Mouse (Mus musculus): ENCODE measurements around the gene C1qb. TPM values are rescaled to one million over a fixed set of nuclear protein-coding genes. Genes with fewer than 3 reads are reported as not detected.

C1qb gene
- polyA plus RNA-seq, 1 experiment from 2014 or later = 69.0 TPM

GRCm38 (mm10) chr4:136836387-136836931 lies 49.5 kb downstream of the C1qb start:
- Histone ChIP-seq H3K9me3 (replicated peaks; ENCODE audit: low read length) (no peaks in the 10 kb centered on the region), H3K4me3 (replicated peaks; ENCODE audit: low read depth, low read length) (peak overlapping the region; percentile 74), H3K27ac (0 out of 2 replicates have a peak overlapping the region, but pooled peaks have one; percentile 84), H3K4me2 (ENCODE audit: low read length) (peak overlapping the region; percentile 81), H3K27me3 (ENCODE audit: insufficient read depth, low read length) (0 out of 2 replicates have a peak, but pooled peaks cover 5% of the 10 kb centered on the region), H3K4me1 (replicated peaks; ENCODE audit: insufficient read depth, low read length) (peaks cover 11% of the 10 kb centered on the region; the same call in 1 of the 2 replicates), H3K9ac (ENCODE audit: low read depth, low read length) (peak overlapping the region; percentile 83), H3K36me3 (ENCODE audit: insufficient read depth, low read length) (no peaks in the 10 kb centered on the region)
- ATAC-seq (replicated peaks; ENCODE audit: low FRiP score, low read depth) = peak; percentile 41
- whole genome bisulfite sequencing = 2% methylated on average over 23 of the region's 27 CpGs
- DNase-seq (ENCODE audit: low spot score) = no peak
- no peak; the same call in 1 of the 2 replicates for TF ChIP-seq CTCF (IDR thresholded peaks at IDR 0.05; ENCODE audit: low read depth)

DNA sequence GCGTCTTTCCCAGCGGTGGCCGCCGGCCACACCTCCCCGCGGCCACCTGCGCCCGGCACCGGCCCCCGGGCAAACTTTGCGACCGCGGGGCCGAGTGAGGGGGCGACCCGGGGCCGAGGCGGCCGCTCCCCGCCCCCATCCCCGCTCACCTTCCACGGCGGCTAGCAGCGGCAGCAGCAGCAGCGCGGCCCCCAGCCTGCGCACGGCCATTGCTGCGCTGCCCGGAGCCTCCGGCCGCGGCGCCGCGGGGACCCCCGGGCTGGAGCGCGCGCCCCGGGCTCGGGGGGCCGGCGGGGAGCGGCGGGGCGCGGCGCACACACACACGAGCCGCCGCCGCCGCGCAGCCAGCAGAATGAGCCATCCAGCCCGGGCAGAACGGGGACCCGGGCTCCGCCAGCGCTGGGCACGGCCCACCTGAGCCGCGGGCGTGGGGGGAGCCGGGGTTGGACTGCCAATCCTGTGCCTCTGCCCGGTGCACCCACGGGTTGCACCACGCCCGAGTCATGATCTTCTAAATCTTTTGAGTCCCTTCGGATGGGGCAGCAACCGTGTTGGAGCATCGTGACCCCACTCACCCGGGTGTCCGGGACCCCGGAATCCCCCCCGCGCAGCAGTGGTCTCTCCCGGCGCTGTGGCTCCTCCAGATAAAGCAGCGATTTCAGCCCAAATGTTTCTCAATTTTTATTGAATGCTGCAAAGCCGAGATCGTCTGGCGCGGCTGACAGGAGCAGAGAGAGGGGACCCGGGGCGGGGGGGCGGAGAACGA lies 50.2 kb downstream of the C1qb start, which contains the start of gene Ephb2:
Ephb2 (minus strand) TSS at position 368 of the 766 bp plus-strand sequence.
- Histone ChIP-seq H3K27ac (peak within 1 kb of the TSS; percentile 84), H3K9ac (ENCODE audit: low read depth, low read length) (peak within 1 kb of the TSS; percentile 83), H3K4me2 (ENCODE audit: low read length) (peak within 1 kb of the TSS; percentile 81), H3K4me1 (replicated peaks; ENCODE audit: insufficient read depth, low read length) (peaks cover 11% of the 10 kb centered on the region; the same call in 1 of the 2 replicates), H3K36me3 (ENCODE audit: insufficient read depth, low read length) (no peaks in the 10 kb centered on the region), H3K9me3 (replicated peaks; ENCODE audit: low read length) (no peaks in the 10 kb centered on the region), H3K4me3 (replicated peaks; ENCODE audit: low read depth, low read length) (peak within 1 kb of the TSS; percentile 74), H3K27me3 (ENCODE audit: insufficient read depth, low read length) (0 out of 2 replicates have a peak, but pooled peaks cover 5% of the 10 kb centered on the region)
- no peak for TF ChIP-seq CTCF (IDR thresholded peaks at IDR 0.05; ENCODE audit: low read depth)
- DNase-seq (ENCODE audit: low spot score) = peak; percentile 78
- peak; percentile 68 for ATAC-seq (replicated peaks; ENCODE audit: low FRiP score, low read depth)
- under 1% methylated on average over 78 of the region's 88 CpGs for WGBS

- no peak overlapping the region for H3K27ac ChIP-seq
- peak overlapping the region; percentile 81 for H3K4me2 ChIP-seq (ENCODE audit: low read length)
- peak overlapping the region; percentile 83 for H3K9ac ChIP-seq (ENCODE audit: low read depth, low read length)
- TF ChIP-seq CTCF (IDR thresholded peaks at IDR 0.05; ENCODE audit: low read depth) = no peak
- ATAC-seq (replicated peaks; ENCODE audit: low FRiP score, low read depth) (no peak; the same call in 1 of the 2 replicates), DNase-seq (ENCODE audit: low spot score) (no peak)
- under 1% methylated on average over 55 of the region's 76 CpGs for WGBS
- H3K27me3 ChIP-seq (ENCODE audit: insufficient read depth, low read length) = 0 out of 2 replicates have a peak, but pooled peaks cover 5% of the 10 kb centered on the region
- H3K4me1 ChIP-seq (replicated peaks; ENCODE audit: insufficient read depth, low read length) = peaks cover 14% of the 10 kb centered on the region
- H3K4me3 ChIP-seq (replicated peaks; ENCODE audit: low read depth, low read length) = peak overlapping the region; percentile 74
- H3K36me3 ChIP-seq (ENCODE audit: insufficient read depth, low read length) = no peaks in the 10 kb centered on the region
- no peaks in the 10 kb centered on the region for H3K9me3 ChIP-seq (replicated peaks; ENCODE audit: low read length)
Observed at GRCm38 (mm10) chr4:136834815-136835620, 51.0 kb downstream of the C1qb start.

GRCm38 (mm10) chr4:136834439-136834814 lies 51.6 kb downstream of the C1qb start:
- peaks cover 20% of the 10 kb centered on the region for H3K4me1 ChIP-seq (replicated peaks; ENCODE audit: insufficient read depth, low read length)
- peak overlapping the region; percentile 74 for H3K4me3 ChIP-seq (replicated peaks; ENCODE audit: low read depth, low read length)
- 18% methylated on average over 12 of the region's 12 CpGs for WGBS
- ATAC-seq (replicated peaks; ENCODE audit: low FRiP score, low read depth) (no peak), DNase-seq (ENCODE audit: low spot score) (no peak)
- H3K9ac ChIP-seq (ENCODE audit: low read depth, low read length) = peak overlapping the region; percentile 83; the same call in 1 of the 2 replicates
- peak overlapping the region; percentile 81 for H3K4me2 ChIP-seq (ENCODE audit: low read length)
- no peak for TF ChIP-seq CTCF (IDR thresholded peaks at IDR 0.05; ENCODE audit: low read depth)
- H3K36me3 ChIP-seq (ENCODE audit: insufficient read depth, low read length) = no peaks in the 10 kb centered on the region
- 0 out of 2 replicates have a peak, but pooled peaks cover 5% of the 10 kb centered on the region for H3K27me3 ChIP-seq (ENCODE audit: insufficient read depth, low read length)
- no peaks in the 10 kb centered on the region for H3K9me3 ChIP-seq (replicated peaks; ENCODE audit: low read length)
- no peak overlapping the region for H3K27ac ChIP-seq

DNA sequence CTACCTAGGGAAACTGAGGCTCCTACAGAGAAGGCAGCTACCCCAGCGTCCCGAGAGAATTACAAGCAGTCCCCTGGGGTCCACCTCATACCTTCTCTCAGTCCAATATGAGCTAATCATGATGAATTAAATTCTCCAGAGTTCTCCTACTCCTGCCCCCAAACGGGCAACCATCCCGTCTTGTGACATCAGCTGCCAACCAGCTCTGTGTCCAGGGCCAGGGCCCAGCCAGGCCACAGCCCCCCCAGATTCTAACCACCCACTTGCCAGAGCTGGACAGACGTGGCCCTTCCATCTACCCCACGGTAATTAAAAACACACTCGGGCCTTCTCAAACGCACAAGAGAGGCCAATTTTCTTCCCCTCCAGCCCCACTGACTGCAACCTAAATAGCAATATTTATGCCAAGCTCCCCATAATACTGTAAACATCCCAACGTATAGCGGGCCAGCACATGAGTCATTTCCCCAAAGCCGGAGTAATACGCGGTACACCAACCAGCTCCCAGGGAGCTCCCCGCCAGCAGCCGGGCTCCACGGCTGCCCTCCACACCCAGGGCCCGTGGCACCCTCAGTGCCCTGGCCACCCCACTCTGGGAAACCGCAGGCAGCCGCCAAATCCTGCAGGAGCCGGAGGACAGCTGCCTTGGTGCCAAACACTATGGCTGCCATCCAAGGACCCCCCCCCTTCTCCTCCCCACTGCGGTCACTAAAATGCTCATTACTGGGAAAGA lies 52.2 kb downstream of the C1qb start:
- 74% methylated on average over 21 of the region's 21 CpGs for WGBS
- Histone ChIP-seq H3K27me3 (ENCODE audit: insufficient read depth, low read length) (0 out of 2 replicates have a peak, but pooled peaks cover 5% of the 10 kb centered on the region), H3K27ac (no peak overlapping the region), H3K9ac (ENCODE audit: low read depth, low read length) (no peak overlapping the region), H3K36me3 (ENCODE audit: insufficient read depth, low read length) (no peaks in the 10 kb centered on the region), H3K9me3 (replicated peaks; ENCODE audit: low read length) (no peaks in the 10 kb centered on the region), H3K4me2 (ENCODE audit: low read length) (peak overlapping the region; percentile 81), H3K4me1 (replicated peaks; ENCODE audit: insufficient read depth, low read length) (peaks cover 26% of the 10 kb centered on the region), H3K4me3 (replicated peaks; ENCODE audit: low read depth, low read length) (no peak overlapping the region)
- ATAC-seq (replicated peaks; ENCODE audit: low FRiP score, low read depth) (no peak), DNase-seq (ENCODE audit: low spot score) (no peak)
- TF ChIP-seq CTCF (IDR thresholded peaks at IDR 0.05; ENCODE audit: low read depth) = no peak
